In genomic region chr2:119799961-119800550, GRCm38 (mm10) we compare ENCODE assay signal across 9 mouse cellular contexts. TPM values are rescaled to one million over a fixed set of nuclear protein-coding genes. Genes with fewer than 3 reads are reported as not detected.
DNase-seq lines count a peak whose midpoint lies in the region; ATAC-seq and TF ChIP-seq lines count a peak whose summit lies in the region.
"Had no signal": no experiment of that assay in that cellular context is flagged by ENCODE, and none has a peak within 500 bp of the region (broad histone marks: within the 10 kb centered on the region; RNA-seq: fewer than 3 reads in every experiment).

No protein-coding gene starts in this region.

- no peak for TF ChIP-seq CTCF in E14TG2a.4 (conservative IDR thresholded peaks at IDR 0.05; ENCODE audit: low read length)
- TF ChIP-seq CTCF in kidney, postnatal 0 days (IDR thresholded peaks at IDR 0.05; ENCODE audit: low read depth): no peak

- peaks cover 7% of the 10 kb centered on the region; the same call in 1 of the 2 replicates for H3K36me3 ChIP-seq in heart, embryonic 12.5 days
- H3K36me3 ChIP-seq in E14TG2a.4 (ENCODE audit: insufficient read depth, low read length): peaks cover 37% of the 10 kb centered on the region
- no peaks in the 10 kb centered on the region; the same call in 1 of the 2 replicates for H3K36me3 ChIP-seq in embryonic facial prominence, embryonic 12.5 days
- no peaks in the 10 kb centered on the region for H3K36me3 ChIP-seq in kidney, postnatal 0 days (ENCODE audit: insufficient read depth, low read length)
- H3K36me3 ChIP-seq in midbrain, embryonic 15.5 days (replicated peaks): no peaks in the 10 kb centered on the region

- H3K9me3 ChIP-seq in heart, embryonic 12.5 days (replicated peaks): no peaks in the 10 kb centered on the region
- no peaks in the 10 kb centered on the region for H3K9me3 ChIP-seq in E14TG2a.4 (ENCODE audit: low read length)
- no peaks in the 10 kb centered on the region for H3K9me3 ChIP-seq in embryonic facial prominence, embryonic 12.5 days
- H3K9me3 ChIP-seq in kidney, postnatal 0 days (replicated peaks; ENCODE audit: low read length): no peaks in the 10 kb centered on the region
- H3K9me3 ChIP-seq in midbrain, embryonic 15.5 days: no peaks in the 10 kb centered on the region

- peak overlapping the region; percentile 68 for H3K4me3 ChIP-seq in heart, embryonic 12.5 days
- peak overlapping the region; percentile 90 for H3K4me3 ChIP-seq in E14TG2a.4 (replicated peaks; ENCODE audit: low read length)
- H3K4me3 ChIP-seq in embryonic facial prominence, embryonic 12.5 days: peak overlapping the region; percentile 95
- H3K4me3 ChIP-seq in kidney, postnatal 0 days (replicated peaks; ENCODE audit: low read depth, low read length): peak overlapping the region; percentile 74
- peak overlapping the region; percentile 89 for H3K4me3 ChIP-seq in midbrain, embryonic 15.5 days

- 0 out of 2 replicates have a peak overlapping the region, but pooled peaks have one; percentile 12 for H3K27ac ChIP-seq in heart, embryonic 12.5 days (ENCODE audit: poor library complexity, severe bottlenecking)
- H3K27ac ChIP-seq in embryonic facial prominence, embryonic 12.5 days: peak overlapping the region; percentile 54; the same call in 1 of the 2 replicates
- no peak overlapping the region for H3K27ac ChIP-seq in kidney, postnatal 0 days
- peak overlapping the region; percentile 1; the same call in 1 of the 2 replicates for H3K27ac ChIP-seq in midbrain, embryonic 15.5 days

- H3K27me3 ChIP-seq in heart, embryonic 12.5 days (replicated peaks): peaks cover 20% of the 10 kb centered on the region; the same call in 1 of the 2 replicates
- no peaks in the 10 kb centered on the region for H3K27me3 ChIP-seq in E14TG2a.4 (ENCODE audit: insufficient read depth, low read length)
- H3K27me3 ChIP-seq in embryonic facial prominence, embryonic 12.5 days: peaks cover 16% of the 10 kb centered on the region
- no peaks in the 10 kb centered on the region for H3K27me3 ChIP-seq in kidney, postnatal 0 days (ENCODE audit: insufficient read depth, low read length)
- H3K27me3 ChIP-seq in midbrain, embryonic 15.5 days (replicated peaks): peaks cover 19% of the 10 kb centered on the region

- peak; percentile 23; the same call in 1 of the 2 replicates for ATAC-seq in heart, embryonic 12.5 days (ENCODE audit: insufficient number of reproducible peaks, low FRiP score)
- peak; percentile 31 for ATAC-seq in embryonic facial prominence, embryonic 12.5 days (ENCODE audit: insufficient number of reproducible peaks, insufficient read depth, low FRiP score, low TSS enrichment)
- 0 out of 2 replicates have a peak, but pooled peaks have one; percentile 3 for ATAC-seq in kidney, postnatal 0 days (replicated peaks; ENCODE audit: low FRiP score, low read depth)
- peak; percentile 60 for ATAC-seq in midbrain, embryonic 15.5 days (replicated peaks)

- H3K4me1 ChIP-seq in heart, embryonic 12.5 days (replicated peaks): peaks cover 62% of the 10 kb centered on the region
- H3K4me1 ChIP-seq in E14TG2a.4 (replicated peaks; ENCODE audit: low read depth, low read length): peaks cover 76% of the 10 kb centered on the region
- H3K4me1 ChIP-seq in embryonic facial prominence, embryonic 12.5 days: peaks cover 25% of the 10 kb centered on the region
- 0 out of 2 replicates have a peak, but pooled peaks cover 5% of the 10 kb centered on the region for H3K4me1 ChIP-seq in kidney, postnatal 0 days (replicated peaks; ENCODE audit: insufficient read depth, low read length)
- H3K4me1 ChIP-seq in midbrain, embryonic 15.5 days: peaks cover 42% of the 10 kb centered on the region

- WGBS in heart, embryonic 12.5 days: under 1% methylated on average over 24 of the region's 27 CpGs
- WGBS in embryonic facial prominence, embryonic 12.5 days: under 1% methylated on average over 27 of the region's 27 CpGs
- under 1% methylated on average over 27 of the region's 27 CpGs for WGBS in kidney, postnatal 0 days
- WGBS in midbrain, embryonic 15.5 days: 1% methylated on average over 18 of the region's 27 CpGs

- H3K9ac ChIP-seq in heart, embryonic 12.5 days: peak overlapping the region; percentile 91
- H3K9ac ChIP-seq in embryonic facial prominence, embryonic 12.5 days: peak overlapping the region; percentile 93
- H3K9ac ChIP-seq in kidney, postnatal 0 days (ENCODE audit: low read depth, low read length): peak overlapping the region; percentile 74
- H3K9ac ChIP-seq in midbrain, embryonic 15.5 days: peak overlapping the region; percentile 87

- H3K4me2 ChIP-seq in heart, embryonic 12.5 days: peak overlapping the region; percentile 97
- H3K4me2 ChIP-seq in embryonic facial prominence, embryonic 12.5 days (replicated peaks): peak overlapping the region; percentile 98
- H3K4me2 ChIP-seq in kidney, postnatal 0 days (ENCODE audit: low read length): peak overlapping the region; percentile 100
- peak overlapping the region; percentile 96 for H3K4me2 ChIP-seq in midbrain, embryonic 15.5 days

- no peak for DNase-seq in heart, postnatal 4 days
- DNase-seq in kidney, postnatal 0 days (ENCODE audit: low spot score): peak; percentile 8
- DNase-seq in ovary, postnatal 14 days (ENCODE audit: low spot score): no peak
- DNase-seq in layer of hippocampus, adult 8-10 months (ENCODE audit: low spot score in 2 of 2): no peak

RNA-seq across cellular contexts. Expression of gene Tyro3, which starts 2.5 kb away (rescaled TPM):
- 9.2 and 10.7 TPM in 2 replicates for polyA plus RNA-seq in heart, embryonic 12.5 days (2016; fragmentation: Nextera tagmentation; extraction: Ambion mirVana)
- total RNA-seq in heart, postnatal 4 days (2021): 1 to 10 TPM; 9.5 to 9.7 TPM
- polyA plus RNA-seq in embryonic facial prominence, embryonic 12.5 days (2016; fragmentation: Nextera tagmentation; extraction: Ambion mirVana): 29.9 and 30.9 TPM in 2 replicates
- 7.7 and 9.7 TPM in 2 replicates for polyA plus RNA-seq in kidney, postnatal 0 days (2015; fragmentation: Nextera tagmentation; extraction: Ambion mirVana)
- 20.3 and 22.2 TPM in 2 replicates for polyA plus RNA-seq in midbrain, embryonic 15.5 days (2015; fragmentation: Nextera tagmentation; extraction: Ambion mirVana)
- 10 to 100 TPM; 86.0 to 95.4 (median 91.3) TPM for total RNA-seq in layer of hippocampus, adult 8-10 months (2022)

RNA-seq across cellular contexts. Expression of gene Rpap1, which starts 12.7 kb away (rescaled TPM):
- polyA plus RNA-seq in heart, embryonic 12.5 days (2016; fragmentation: Nextera tagmentation; extraction: Ambion mirVana): 22.8 and 23.9 TPM in 2 replicates
- total RNA-seq in heart, postnatal 4 days (2021): 10 to 100 TPM; 16.1 to 18.7 TPM
- 34.7 and 35.6 TPM in 2 replicates for polyA plus RNA-seq in embryonic facial prominence, embryonic 12.5 days (2016; fragmentation: Nextera tagmentation; extraction: Ambion mirVana)
- polyA plus RNA-seq in kidney, postnatal 0 days (2015; fragmentation: Nextera tagmentation; extraction: Ambion mirVana): 15.7 and 19.0 TPM in 2 replicates
- polyA plus RNA-seq in midbrain, embryonic 15.5 days (2015; fragmentation: Nextera tagmentation; extraction: Ambion mirVana): 21.3 and 21.6 TPM in 2 replicates
- total RNA-seq in layer of hippocampus, adult 8-10 months (2022): 10 to 100 TPM; 18.6 to 21.5 (median 19.2) TPM

RNA-seq across cellular contexts. Expression of gene Ltk, which starts 39.8 kb away (rescaled TPM):
- 0.13 and 0.17 TPM in 2 replicates for polyA plus RNA-seq in heart, embryonic 12.5 days (2016; fragmentation: Nextera tagmentation; extraction: Ambion mirVana)
- total RNA-seq in heart, postnatal 4 days (2021): under 1 TPM in 1 of 2 experiments, not detected in 1; 0.16 TPM
- polyA plus RNA-seq in embryonic facial prominence, embryonic 12.5 days (2016; fragmentation: Nextera tagmentation; extraction: Ambion mirVana): not detected in 2 replicates
- 0.52 and 0.53 TPM in 2 replicates for polyA plus RNA-seq in kidney, postnatal 0 days (2015; fragmentation: Nextera tagmentation; extraction: Ambion mirVana)
- 2.2 and 3.5 TPM in 2 replicates for polyA plus RNA-seq in midbrain, embryonic 15.5 days (2015; fragmentation: Nextera tagmentation; extraction: Ambion mirVana)
- total RNA-seq in layer of hippocampus, adult 8-10 months (2022): 10 to 100 TPM; 13.4 to 17.8 (median 14.7) TPM
- total RNA-seq: common myeloid progenitor, adult 5-6 weeks had no signal

RNA-seq across cellular contexts. Expression of gene Itpka, which starts 57.9 kb away (rescaled TPM):
- 3.0 and 3.1 TPM in 2 replicates for polyA plus RNA-seq in heart, embryonic 12.5 days (2016; fragmentation: Nextera tagmentation; extraction: Ambion mirVana)
- 1 to 10 TPM; 1.5 to 1.7 TPM for total RNA-seq in heart, postnatal 4 days (2021)
- 1.1 and 1.2 TPM in 2 replicates for polyA plus RNA-seq in embryonic facial prominence, embryonic 12.5 days (2016; fragmentation: Nextera tagmentation; extraction: Ambion mirVana)
- 0.83 and 1.1 TPM in 2 replicates for polyA plus RNA-seq in kidney, postnatal 0 days (2015; fragmentation: Nextera tagmentation; extraction: Ambion mirVana)
- 0.11 and 0.18 TPM in 2 replicates for polyA plus RNA-seq in midbrain, embryonic 15.5 days (2015; fragmentation: Nextera tagmentation; extraction: Ambion mirVana)
- 100 to 1,000 TPM; 213 to 245 (median 228) TPM for total RNA-seq in layer of hippocampus, adult 8-10 months (2022)

Comparison
In these comparisons a context has a peak if more than half of its experiments do, and no peak if none do; other contexts are left out.
1. ATAC-seq: peak in every context shown above with its lines; median percentile 60 in midbrain, embryonic 15.5 days; 31 in embryonic facial prominence, embryonic 12.5 days; 23 in heart, embryonic 12.5 days; 3 in kidney, postnatal 0 days.